Mouse (Mus musculus) ES-Bruce4 (cell line): Measurements from ENCODE around the gene Hyal1.

Source experiments
- CTCF ChIP-seq: IDR thresholded peaks from one replicate; pipeline ENCODE4 v1.8.1; 2011; ENCODE audit warnings: low read depth, low read length
- EP300 ChIP-seq: IDR thresholded peaks from 2 replicates; pipeline ENCODE4 v1.6.1; 2011; ENCODE audit warnings: low read depth, low read length; ENCODE audit not compliant: insufficient read depth
- POLR2A ChIP-seq: IDR thresholded peaks from one replicate; pipeline ENCODE4 v1.8.1; 2011; ENCODE audit warnings: low read length; ENCODE audit not compliant: insufficient read depth

- TF ChIP-seq CTCF: no peak
- TF ChIP-seq EP300: no peak
- TF ChIP-seq POLR2A: no peak
Observed at GRCm38 (mm10) chr9:107594281-107595062, 17.7 kb downstream of the Hyal1 start.
